Mouse (Mus musculus): Measurements from ENCODE around the gene Slc27a3.

Gene Slc27a3

DNA sequence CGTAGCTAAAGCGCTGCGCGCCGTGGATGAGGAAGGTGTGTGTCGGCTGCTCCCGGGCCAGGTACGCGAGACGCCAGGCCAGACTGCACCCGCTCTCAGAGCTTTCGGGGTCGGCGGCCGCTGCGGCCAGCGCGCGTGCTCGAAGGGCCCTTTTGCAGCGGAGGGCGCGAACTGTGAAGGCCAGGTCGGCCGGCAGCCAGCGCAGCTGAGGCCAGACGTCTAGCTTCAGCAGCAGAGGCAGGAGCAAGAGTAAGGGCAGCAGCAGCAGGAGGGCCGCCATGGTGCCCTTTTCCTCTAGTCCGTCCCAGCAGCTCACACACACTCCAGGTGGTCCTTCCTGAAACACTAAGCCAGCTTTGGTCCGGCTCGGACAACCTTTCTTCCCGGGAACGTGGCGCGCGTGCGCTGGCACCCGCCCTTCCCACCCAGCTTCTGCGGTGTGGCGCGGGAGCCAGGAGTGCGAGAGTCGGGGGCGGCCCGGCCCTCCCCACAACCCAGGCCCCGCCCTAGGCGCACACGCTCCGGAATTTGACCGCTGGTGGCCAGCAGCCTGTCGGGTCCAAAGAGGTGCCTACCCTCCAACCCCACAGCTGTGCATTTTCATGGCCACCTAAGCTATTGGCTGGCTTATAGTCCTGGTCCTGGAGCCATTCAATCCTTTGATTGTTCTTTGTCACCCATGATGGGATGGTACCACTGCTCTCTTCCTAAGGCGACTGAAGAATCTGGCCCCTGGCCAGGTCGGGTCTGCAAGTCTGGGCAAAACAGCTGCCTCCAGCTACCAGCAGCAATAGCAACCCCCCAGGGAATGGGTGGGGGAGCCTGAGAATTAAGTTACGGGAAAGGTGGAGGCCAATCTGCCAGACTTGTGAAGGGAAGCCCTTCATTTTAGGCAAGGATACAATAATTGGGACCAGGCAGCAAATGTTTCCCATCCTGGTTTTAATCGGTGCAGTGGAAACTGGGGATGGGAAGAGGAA lies at the start of gene Slc27a3:
TSS of gene Slc27a3 (minus strand) at position 428 of the 980 bp plus-strand sequence.
- peak; percentile 31 for DNase-seq (ENCODE audit: low spot score)

DNA sequence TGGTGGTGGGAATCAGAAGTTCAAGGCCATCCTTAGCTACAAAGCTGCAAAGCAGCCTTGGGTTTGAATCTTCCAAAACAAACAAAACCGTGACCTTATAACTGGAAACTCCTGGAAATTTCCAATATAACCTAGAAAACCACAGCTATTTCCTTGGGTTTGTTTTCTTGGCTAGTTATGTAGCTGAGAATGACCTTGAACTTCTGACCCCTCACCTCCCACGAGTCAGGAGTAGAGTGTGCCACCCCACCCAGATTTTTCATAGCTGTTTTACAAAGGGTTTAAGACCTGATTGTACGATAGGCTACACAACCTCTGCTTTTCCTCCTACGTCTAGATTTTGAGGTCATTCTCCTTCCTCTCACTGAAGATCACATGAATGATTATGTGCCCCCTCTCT lies 47.4 kb upstream of the Slc27a3 start:
- DNase-seq (ENCODE audit: low spot score): no peak

DNA sequence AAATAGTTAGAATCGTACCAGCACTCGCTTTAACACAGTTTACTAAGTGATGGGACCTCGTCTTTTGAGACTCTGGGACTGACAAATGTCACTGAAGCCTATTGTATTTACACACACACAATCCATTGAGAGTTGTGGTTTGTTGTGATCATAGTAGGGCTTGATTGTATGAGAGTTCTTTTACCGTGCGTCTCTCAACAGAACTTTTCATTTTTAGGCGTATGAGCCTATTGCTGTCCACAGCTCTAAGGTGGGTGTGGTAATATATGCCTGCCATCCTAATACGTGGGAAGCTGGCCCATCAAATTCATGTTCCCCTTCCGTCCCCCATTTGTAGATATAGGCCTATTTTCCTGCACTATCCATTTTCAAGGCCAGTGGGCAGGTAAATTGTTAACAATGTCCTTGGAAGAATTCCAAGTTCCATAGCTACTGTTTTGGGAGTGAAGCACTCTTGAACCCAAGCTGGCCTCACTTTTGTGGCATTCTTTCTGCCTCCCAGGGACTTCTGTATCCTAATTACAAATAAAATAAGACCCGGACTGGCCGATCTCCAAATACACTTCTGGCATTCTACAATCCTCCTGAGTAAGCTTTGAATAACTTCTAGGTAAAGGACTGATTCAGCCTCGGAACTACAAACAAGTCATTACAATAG lies 44.5 kb upstream of the Slc27a3 start:
- no peak for DNase-seq (ENCODE audit: low spot score)

DNA sequence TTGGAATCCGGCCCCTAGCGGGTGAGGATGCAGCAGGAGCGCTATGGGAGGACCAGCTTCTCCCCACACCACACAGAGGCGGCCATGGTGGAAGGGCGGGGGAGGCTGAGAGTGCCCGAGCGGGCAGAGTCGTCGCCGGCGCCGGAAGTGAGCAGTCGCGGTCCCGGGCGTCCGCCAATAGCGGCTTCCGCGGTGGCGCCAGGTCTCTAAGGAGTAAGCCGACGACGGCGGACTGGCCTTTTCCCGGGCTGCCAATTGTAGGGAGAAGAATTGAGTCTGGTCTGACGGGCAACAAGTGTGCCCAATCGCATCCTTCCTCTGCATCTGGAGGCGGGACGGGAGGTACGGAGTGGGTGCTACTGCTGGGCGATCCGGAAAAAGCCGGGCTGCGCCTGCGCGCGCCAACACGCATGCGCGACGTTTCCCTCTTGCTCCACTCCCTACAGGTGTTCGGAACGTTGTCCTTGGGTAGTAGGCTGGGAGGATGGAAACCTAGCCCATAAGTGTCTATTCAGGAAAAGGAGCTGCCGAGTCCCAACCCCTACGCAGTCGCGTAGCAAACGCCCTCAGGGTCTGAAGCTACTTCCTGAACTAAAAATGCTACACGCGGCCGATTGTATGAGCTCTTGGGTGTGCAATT lies 43.8 kb upstream of the Slc27a3 start, which contains the start of gene Ints3:
TSS of gene Ints3 (minus strand) at position 242 of the 640 bp plus-strand sequence.
- DNase-seq (ENCODE audit: low spot score): peak; percentile 100

DNA sequence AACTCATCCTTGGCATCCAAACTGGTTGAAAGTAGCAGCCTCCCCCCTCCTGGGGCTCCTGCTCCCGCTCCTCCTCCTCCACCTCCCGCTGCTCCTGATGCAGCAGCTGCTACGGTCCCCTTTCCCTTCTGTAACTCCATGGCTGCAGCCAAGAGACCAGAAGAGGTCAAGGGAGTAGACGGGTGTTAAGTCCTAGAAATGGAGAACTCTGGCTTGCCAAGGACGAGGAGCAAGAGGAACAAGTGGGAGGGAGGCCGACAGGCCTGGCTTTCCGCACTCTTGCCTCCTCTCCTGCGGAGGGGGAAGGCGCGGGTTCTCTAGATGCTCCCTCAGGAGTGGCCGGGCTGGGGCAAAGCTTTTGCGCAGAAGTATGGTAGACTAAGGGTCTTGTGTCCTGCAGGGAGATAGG lies 43.1 kb upstream of the Slc27a3 start:
- peak; percentile 43 for DNase-seq (ENCODE audit: low spot score)

DNA sequence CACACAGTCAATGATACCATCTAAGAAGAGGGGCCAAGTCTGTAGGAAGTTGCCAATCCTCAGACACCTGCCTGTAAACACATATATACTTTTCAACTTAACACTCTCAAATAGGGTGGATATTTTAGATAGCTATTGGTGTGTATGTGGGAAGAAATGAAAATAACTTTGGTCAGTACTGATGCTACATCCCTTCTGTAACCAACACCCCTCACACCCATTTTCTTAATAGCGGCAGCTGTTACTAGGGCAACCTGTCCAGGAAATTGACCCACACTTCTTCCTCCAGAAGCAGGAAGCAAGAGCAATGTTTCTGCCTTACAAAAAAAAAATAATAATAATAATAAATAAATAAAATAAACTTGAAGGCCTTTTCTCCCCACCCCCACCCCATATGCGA lies 42.6 kb upstream of the Slc27a3 start:
- no peak for DNase-seq (ENCODE audit: low spot score)

DNA sequence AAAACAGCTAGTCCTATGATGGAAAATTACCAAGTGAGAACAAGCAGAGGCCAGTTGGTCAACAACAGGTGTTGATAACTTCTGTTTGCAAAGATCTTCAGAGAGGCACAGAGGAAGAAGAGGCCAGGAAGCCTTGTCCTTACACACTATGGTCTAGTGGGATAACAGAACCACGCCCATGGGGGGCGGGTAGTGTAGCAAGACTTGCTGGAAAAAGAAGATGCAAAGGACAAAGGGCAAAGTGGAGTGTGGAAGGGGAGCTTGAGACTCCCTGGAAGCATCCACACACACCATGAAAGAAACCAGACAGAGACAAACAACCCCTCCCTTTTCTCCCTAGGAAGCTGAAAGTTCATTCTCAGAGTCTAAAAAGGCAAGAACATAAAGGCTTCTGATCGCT lies 39.8 kb upstream of the Slc27a3 start:
- DNase-seq (ENCODE audit: low spot score): no peak

DNA sequence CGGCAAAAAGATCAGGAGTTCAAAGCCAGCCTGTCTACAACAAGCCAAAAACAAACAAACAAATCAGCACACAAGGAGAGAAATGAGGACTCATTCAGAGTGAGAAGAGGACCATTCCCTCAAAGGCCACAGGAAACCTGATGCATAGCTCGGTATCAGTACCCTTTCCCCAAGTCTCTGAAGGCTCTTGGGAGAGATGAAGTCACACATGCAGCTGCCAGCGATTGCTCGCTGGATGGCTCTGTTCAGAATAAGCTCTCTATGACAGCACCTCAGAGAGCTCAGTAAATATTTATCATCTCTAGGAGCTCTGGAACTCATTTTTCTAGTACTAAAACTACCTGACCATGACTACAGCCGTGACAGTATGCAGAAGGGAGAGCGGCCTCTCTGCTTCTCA lies 38.4 kb upstream of the Slc27a3 start:
- DNase-seq (ENCODE audit: low spot score): no peak

DNA sequence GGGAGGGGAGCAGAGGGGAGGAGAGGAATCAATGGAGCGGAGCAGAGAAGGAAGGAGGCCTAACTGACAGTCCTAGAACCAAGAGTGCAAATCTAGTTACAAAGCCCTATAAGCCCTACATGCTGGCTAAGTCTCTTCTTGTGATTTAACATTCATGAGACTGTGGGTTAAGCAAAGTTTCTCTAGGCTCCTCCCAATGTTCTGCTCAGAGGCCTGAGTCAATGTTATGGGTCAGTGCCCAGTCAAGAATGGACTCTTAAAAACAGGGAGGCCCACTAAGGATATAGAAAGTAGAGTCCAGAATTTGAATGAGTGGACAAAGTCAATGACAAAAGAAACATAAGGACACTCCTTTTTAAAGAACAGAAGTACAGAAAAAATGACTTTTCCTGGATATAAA lies 37.8 kb upstream of the Slc27a3 start:
- DNase-seq (ENCODE audit: low spot score): no peak

DNA sequence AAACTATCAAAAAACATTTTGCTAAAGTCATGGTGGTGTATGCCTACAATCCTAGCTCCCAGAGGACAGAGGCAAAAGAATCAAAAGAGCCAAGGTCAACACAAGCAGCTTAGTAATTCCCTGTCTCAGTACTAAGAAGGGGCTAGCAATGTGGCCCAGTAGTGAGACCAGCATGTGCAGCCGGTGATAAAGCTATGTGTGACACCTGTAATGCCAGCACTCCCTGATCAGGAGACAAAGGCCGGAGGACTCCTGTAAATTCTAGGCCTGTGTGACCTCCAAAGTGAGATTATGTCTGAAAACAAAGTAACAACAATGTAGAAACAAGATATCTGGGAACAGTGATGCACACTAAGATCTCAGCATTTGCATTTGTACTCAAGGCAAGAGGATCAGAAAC lies 35.8 kb upstream of the Slc27a3 start:
- no peak for DNase-seq (ENCODE audit: low spot score)

DNA sequence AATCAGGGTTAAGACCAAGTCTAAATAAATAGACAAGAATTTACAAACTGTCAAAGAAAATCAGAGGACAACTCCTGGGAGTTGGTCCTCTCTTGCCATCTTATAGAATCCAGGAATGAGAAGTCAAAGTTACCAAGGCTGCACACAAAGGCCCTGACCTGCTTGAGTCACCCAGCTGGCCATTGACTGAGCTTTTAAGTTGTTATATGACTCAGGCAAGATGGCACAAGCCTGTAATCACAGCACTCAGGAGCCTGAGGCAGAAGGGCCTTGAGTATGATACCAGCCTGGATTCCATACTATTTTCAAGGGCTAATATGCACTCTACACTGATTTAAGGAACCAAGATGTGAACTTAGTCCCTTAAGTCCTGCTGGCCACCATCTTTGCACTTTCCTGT lies 33.8 kb upstream of the Slc27a3 start:
- DNase-seq (ENCODE audit: low spot score): no peak

DNA sequence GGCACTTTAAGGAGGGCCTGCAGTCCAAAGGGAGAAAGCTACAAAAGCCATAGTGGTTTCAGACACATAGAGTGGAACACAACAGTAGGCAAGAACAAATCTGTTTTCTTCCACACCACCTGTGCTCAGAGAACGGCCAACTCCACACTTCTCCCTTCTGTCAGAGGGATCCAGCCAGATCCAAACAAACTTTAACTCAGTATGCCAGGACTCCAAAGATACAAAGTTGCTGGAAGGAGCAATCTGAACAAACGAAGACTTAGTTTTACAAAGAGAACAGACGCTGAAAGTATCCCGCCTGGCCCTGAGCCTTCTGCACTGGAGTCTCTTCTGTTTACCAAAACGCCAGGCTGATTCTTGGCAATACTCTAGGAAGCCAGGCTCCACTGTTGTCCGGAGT lies 31.0 kb upstream of the Slc27a3 start:
- no peak for DNase-seq (ENCODE audit: low spot score)

DNA sequence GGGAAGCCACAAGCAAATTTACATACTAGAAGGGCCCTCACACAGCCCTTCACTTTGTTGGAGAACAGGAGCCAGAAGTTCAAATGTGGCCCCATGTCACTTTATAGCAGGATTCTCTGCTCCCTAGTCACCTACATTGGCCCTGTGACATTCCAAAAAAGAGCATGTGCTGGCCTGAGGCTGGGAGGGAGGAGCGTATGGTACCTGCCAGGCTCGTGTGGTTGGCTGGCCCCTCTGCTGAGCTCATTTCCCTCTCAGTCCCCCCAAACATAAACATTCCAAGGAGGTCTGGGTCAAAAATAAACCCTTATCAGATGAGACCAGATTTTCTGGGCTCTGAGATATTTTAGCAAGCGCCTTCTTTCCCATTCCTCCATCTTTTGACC lies 23.3 kb upstream of the Slc27a3 start:
- no peak for DNase-seq (ENCODE audit: low spot score)

DNA sequence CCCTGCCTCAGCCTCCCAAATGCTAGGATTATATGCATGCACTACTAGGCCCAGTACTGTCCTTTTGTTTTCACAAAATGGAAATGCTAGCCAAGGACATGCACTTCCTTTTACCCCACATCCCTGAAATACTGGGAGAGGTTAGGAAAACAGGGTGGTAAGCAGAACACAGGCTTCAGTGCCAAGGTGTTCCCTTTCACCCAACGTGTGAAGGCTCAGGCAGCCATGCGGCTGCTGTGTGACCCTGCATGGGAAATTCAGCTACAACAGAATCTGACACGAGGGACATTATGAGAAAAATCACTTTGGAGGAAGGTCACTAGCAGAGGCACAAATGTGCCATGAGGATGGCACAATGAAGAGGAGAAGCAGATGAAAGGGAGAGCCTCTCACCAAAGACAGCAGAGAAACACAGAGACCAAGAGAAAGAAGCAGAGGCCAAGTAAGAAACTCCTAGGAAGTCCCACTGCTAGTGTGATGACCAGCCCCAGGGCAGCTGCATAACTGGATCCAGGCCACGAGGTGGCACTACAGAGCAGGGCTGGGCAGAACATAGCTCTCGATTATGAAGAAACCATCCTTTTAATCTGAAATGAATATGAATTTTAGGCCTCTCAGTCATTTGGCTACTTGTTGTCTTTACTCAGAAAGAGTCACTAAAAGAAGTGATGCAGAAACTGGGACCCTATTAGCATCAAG lies 22.7 kb upstream of the Slc27a3 start:
- peak; percentile 74 for DNase-seq (ENCODE audit: low spot score)

DNA sequence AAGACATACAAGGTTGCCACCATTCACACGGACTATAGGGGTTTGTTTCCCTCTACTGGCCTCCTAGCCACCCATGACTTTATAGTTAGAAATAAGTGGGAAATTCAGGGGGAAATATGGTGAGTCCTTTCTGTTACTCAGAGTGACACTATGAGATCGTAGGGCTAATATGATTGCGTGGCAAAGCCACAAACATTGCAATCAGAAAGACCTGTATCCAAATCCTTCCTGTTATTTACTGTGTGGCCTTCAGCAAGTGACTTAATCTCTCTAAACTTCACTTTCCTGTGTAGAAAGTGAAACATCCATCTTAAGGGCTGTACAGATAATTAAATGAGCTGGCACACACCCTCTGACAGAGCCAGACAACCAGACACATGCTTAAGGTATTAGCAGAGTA lies 19.0 kb upstream of the Slc27a3 start:
- DNase-seq (ENCODE audit: low spot score): no peak

DNA sequence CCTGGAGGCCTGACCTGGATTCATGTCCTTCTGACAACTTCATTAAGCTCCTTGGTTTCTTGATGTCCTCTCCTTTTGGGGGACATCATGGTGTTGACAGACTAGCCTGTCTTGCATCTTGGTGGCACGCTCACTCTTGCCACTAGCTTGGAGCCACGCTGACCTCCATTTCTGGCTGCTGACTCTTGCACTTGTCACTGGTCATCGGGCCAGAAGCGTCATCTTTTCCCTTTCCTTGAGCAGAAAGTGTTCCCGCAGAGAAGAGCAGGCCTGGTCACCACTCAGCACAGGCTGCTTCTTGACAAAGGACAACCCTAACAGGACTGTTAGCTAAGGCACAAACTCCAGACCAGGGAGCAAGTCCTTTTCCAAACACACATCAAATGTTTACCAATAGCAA lies 16.7 kb upstream of the Slc27a3 start:
- DNase-seq (ENCODE audit: low spot score): no peak

DNA sequence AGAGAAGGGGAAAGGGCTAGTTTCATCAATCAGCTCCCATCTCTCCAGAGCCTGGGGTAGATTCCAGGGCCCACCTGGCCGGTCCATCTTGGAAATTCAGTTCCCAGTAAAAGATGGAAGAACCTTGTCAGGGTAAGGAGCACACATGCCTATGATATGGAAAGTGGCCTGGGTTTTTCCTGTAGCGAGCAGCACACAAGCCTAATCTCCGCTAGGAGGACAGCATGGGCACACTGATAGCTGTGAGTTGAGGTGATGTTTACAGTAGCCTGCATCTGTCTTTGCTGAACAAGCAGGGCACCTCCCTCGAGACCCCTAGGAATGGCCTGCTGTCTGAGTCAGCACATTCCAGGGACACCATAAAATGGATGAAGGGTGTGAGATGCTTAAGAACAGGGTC lies 14.9 kb upstream of the Slc27a3 start:
- DNase-seq (ENCODE audit: low spot score): no peak

DNA sequence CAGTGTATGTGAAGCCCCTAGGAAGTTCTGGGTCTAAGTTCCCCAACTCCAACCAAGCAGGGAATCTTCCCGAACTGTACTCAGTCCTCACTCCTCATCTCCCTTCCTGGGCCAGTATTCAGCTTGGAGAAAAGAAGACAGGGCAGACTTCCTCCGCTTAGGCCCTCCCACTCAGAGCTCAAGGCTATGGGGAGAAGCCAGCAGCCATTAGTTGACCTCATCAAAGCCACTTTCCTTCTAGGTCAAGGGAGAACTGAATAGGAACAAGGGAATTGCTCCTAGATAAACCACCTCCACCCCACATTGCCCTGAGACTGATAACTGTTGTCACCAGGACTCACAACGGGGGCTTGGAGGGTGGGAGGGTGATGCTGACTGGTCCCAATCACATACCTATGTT lies 14.4 kb upstream of the Slc27a3 start:
- DNase-seq (ENCODE audit: low spot score): no peak

DNA sequence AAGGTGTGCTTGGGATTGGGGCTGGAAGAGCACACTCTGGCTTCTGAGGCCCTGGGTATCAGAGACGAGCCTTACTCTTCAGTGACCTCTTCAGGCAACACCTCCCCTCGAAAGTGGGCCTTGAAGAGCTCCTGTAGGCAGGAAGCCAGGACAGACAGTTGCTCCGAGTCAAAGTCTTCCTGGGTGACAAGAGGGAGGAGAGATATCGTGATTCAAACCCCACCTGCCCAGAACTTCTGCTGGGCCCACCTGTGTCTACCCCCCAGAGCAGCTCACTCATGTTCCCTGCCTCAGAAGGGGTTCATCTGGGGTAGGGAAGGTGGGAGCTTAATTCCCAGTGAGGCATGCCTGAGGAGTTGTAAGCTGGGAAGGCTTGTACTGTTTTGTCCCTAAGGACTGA lies 11.3 kb upstream of the Slc27a3 start:
- no peak for DNase-seq (ENCODE audit: low spot score)

DNA sequence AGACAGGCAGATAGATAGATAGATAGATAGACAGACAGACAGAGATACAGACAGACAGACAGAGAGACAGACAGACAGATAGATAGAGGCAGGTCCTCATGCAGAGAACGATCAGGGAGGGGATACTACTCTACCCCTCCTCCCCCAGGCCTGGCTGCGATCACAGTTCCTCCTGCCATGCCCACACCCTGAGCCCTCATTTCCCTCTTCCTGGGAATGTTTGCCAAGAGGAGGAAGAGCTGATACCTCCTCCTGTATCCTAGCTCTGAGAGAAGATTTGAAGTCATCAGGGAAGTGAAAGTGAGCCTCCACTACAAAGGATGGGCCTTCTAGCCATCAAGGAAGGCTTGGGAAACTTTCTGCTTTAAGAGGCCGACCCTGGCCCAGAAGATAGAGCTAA lies 5.9 kb upstream of the Slc27a3 start:
- no peak for DNase-seq (ENCODE audit: low spot score)

DNA sequence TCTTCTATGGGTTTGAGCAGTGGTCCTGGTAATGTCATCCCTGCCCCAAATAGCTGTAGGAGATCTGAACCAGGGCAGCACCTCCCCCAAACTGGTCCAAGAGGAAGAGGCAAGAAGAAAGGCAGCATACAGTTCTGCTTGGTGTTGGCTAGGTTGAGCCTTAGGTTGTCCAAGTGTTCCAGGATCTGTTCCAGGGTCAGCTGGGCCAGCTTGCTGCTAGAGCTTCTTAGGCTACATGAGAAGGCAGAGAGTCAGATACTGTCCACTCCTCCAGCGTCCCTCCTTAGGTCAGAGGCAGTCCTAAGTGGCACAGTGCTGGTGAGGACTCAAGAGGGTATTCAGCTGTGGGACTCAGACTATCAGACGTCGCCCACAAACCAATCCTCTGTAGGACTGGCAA lies 2.9 kb upstream of the Slc27a3 start:
- no peak for DNase-seq (ENCODE audit: low spot score)

DNA sequence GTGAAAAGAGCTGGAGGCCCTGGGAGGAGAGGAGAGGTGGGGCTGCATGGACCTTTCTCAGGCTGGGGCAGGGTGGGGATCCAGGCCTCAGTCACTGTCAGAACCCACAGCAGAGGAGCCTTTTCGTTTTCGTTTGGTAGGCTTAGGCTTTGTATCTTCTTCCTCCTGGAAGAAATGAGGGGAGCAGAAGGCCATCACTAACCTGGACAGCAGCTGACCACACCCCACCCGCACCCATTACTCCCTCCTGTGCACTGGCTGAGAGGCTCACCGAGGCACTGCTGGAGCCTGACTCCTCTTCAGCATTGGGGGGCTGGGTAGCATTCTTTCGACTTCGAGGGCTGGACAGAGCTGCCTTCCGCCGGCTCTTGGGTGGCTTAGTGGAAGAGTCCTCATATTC lies 2.2 kb upstream of the Slc27a3 start:
- DNase-seq (ENCODE audit: low spot score): no peak

Measured in urinary bladder, postnatal 14 days (tissue).